Mouse (Mus musculus) urinary bladder, adult 2 months (tissue): ENCODE results near the gene Dab2. TPM values are rescaled to one million over a fixed set of nuclear protein-coding genes. Genes with fewer than 3 reads are reported as not detected.

Experiments used
- DNase-seq: peaks from one replicate; pipeline ENCODE4 v3.0.0; 2022; ENCODE audit warnings: low spot score
- polyA plus RNA-seq: library from polyadenylated mRNA; depleted of rRNA; stranded (reverse); fragments of >200 nt; gene quantifications from 2 replicates; pipeline ENCODE4 v1.2.3, GENCODE M21; 2012; rRNA removed

Gene Dab2
- polyA plus RNA-seq: 87.2 and 99.9 TPM in 2 replicates

- no peak for DNase-seq
Observed at GRCm38 (mm10) chr15:6299554-6299953, at the start of gene Dab2. Gene Dab2 (plus strand): TSS chr15:6299788.

GRCm38 (mm10) chr15:6253471-6253870 is 46.1 kb upstream of the Dab2 start:
- DNase-seq: no peak

- DNase-seq: no peak
Observed at GRCm38 (mm10) chr15:6254383-6254782, 45.2 kb upstream of the Dab2 start.

- DNase-seq: no peak
Observed at GRCm38 (mm10) chr15:6257049-6257448, 42.5 kb upstream of the Dab2 start.

- no peak for DNase-seq
Observed at GRCm38 (mm10) chr15:6259957-6260740, 39.4 kb upstream of the Dab2 start.

- DNase-seq: no peak
Observed at GRCm38 (mm10) chr15:6260741-6261430, 38.7 kb upstream of the Dab2 start.

- DNase-seq: no peak
Observed at GRCm38 (mm10) chr15:6267147-6267758, 32.3 kb upstream of the Dab2 start.

GRCm38 (mm10) chr15:6278606-6279468 is 20.8 kb upstream of the Dab2 start:
- DNase-seq: no peak

- no peak for DNase-seq
Observed at GRCm38 (mm10) chr15:6280021-6280451, 19.6 kb upstream of the Dab2 start.

GRCm38 (mm10) chr15:6283249-6283648 is 16.3 kb upstream of the Dab2 start:
- no peak for DNase-seq

- DNase-seq: no peak
Observed at GRCm38 (mm10) chr15:6296071-6296470, 3.5 kb upstream of the Dab2 start.

GRCm38 (mm10) chr15:6298726-6299125 is 862 bp upstream of the Dab2 start:
- DNase-seq: no peak

GRCm38 (mm10) chr15:6302219-6302618 is 2.6 kb downstream of the Dab2 start:
- no peak for DNase-seq

- DNase-seq: no peak
Observed at GRCm38 (mm10) chr15:6303822-6304221, 4.2 kb downstream of the Dab2 start.

GRCm38 (mm10) chr15:6309633-6310032 is 10.0 kb downstream of the Dab2 start:
- DNase-seq: no peak

GRCm38 (mm10) chr15:6310417-6310816 is 10.8 kb downstream of the Dab2 start:
- no peak for DNase-seq

- DNase-seq: no peak
Observed at GRCm38 (mm10) chr15:6312396-6312795, 12.8 kb downstream of the Dab2 start.

GRCm38 (mm10) chr15:6319352-6319751 is 19.8 kb downstream of the Dab2 start:
- no peak for DNase-seq

GRCm38 (mm10) chr15:6320501-6320900 is 20.9 kb downstream of the Dab2 start:
- DNase-seq: no peak

- DNase-seq: no peak
Observed at GRCm38 (mm10) chr15:6321263-6321662, 21.7 kb downstream of the Dab2 start.

GRCm38 (mm10) chr15:6322311-6322710 is 22.7 kb downstream of the Dab2 start:
- DNase-seq: no peak

- DNase-seq: no peak
Observed at GRCm38 (mm10) chr15:6323577-6323976, 24.0 kb downstream of the Dab2 start.
